Mouse (Mus musculus) adrenal gland (tissue): ENCODE results near the gene Ces3a.
"Not testable (repeated sequence)": the region's sequence is repeated elsewhere in the genome, so short reads cannot be mapped to it uniquely, and the experiment has no call there.

Source experiments
- intact Hi-C: fragments of 180-260 bp; cut with DNase I; formaldehyde crosslinking; loops from one replicate; pipeline ENCODE4 v1.15.1; 2025

The Ces3a gene

GRCm38 (mm10) chr8:105093992-105094391 is 45.6 kb downstream of the Ces3a start:
- intact Hi-C loops = no loop called here

GRCm38 (mm10) chr8:105102101-105102785 is 53.8 kb downstream of the Ces3a start:
- intact Hi-C loops = not testable (repeated sequence)

- intact Hi-C loops = not testable (repeated sequence)
Measured at GRCm38 (mm10) chr8:105103701-105104100, 55.3 kb downstream of the Ces3a start.

- intact Hi-C loops = no loop called here
Measured at GRCm38 (mm10) chr8:105104220-105104619, 55.8 kb downstream of the Ces3a start.
